Mouse (Mus musculus) forebrain, embryonic 10.5 days (tissue): ENCODE measurements around the gene Dhx9. TPM values are rescaled to one million over a fixed set of nuclear protein-coding genes. Genes with fewer than 3 reads are reported as not detected.
"Not testable (repeated sequence)": the region's sequence is repeated elsewhere in the genome, so short reads cannot be mapped to it uniquely, and the experiment has no call there.

ENCODE experiments used
- DNase-seq: peaks from one replicate; pipeline ENCODE4 v3.0.0-alpha.2; 2017; ENCODE audit warnings: low spot score; ENCODE audit errors: extremely low spot score
- H3K27ac ChIP-seq: fragments of 300-500 bp; sonication (generic); 2 replicates; pipeline ENCODE4 v1.5.1; 2016; ENCODE audit warnings: mild to moderate bottlenecking
- H3K27me3 ChIP-seq: fragments of 300-500 bp; sonication (generic); 2 replicates; pipeline ENCODE4 v1.6.1; 2016; ENCODE audit warnings: mild to moderate bottlenecking; ENCODE audit not compliant: poor library complexity, severe bottlenecking
- H3K36me3 ChIP-seq: fragments of 300-500 bp; sonication (generic); replicated peaks from 2 replicates; pipeline ENCODE4 v1.6.1; 2016; ENCODE audit warnings: mild to moderate bottlenecking, moderate library complexity
- H3K4me1 ChIP-seq: fragments of 300-500 bp; sonication (generic); 2 replicates; pipeline ENCODE4 v1.6.1; 2016
- H3K4me3 ChIP-seq: fragments of 300-500 bp; sonication (generic); 2 replicates; pipeline ENCODE4 v1.5.1; 2016; ENCODE audit warnings: mild to moderate bottlenecking, moderate library complexity
- H3K9me3 ChIP-seq: fragments of 300-500 bp; sonication (generic); 2 replicates; pipeline ENCODE4 v1.6.1; 2016; ENCODE audit warnings: mild to moderate bottlenecking, moderate library complexity
- WGBS: fragments of 180-500 bp; shearing (Covaris S2); methylation state at CpG from one replicate; pipeline ENCODE4 v1.1.7; 2016; 5-methylcytosine and 5-hydroxymethylcytosine counted together
- polyA plus RNA-seq: library from polyadenylated mRNA; unstranded; fragments of >200 nt; fragmentation: Nextera tagmentation; extraction: Ambion mirVana; gene quantifications from 2 replicates; pipeline ENCODE4 v1.2.1, GENCODE M21; 2016

Gene Dhx9
- polyA plus RNA-seq, 1 experiment from 2014 or later, result 49.5 TPM

DNA sequence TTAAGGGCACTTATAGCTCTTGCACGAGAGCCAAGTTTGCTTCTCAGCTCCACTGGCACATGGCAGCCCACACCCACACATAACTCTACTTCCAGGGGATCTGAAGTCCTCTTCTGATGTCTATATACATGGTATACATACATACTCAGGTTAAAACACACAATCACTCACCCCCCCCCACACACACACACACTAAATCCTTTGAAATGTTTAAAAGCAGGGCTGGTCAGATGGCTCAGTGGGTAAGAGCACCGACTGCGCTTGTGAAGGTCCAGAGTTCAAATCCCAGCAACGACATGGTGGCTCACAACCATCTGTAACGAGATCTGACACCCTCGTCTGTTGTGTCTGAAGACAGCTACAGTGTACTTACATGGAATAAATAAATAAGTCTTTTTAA is 75.7 kb downstream of the Dhx9 start:
- H3K27me3 ChIP-seq, result no peaks in the 10 kb centered on the region
- no peaks in the 10 kb centered on the region for H3K4me1 ChIP-seq
- no peaks in the 10 kb centered on the region for H3K9me3 ChIP-seq
- H3K4me3 ChIP-seq, result no peak overlapping the region
- no peak overlapping the region for H3K27ac ChIP-seq
- DNase-seq, result no peak
- WGBS, result 93% methylated on average over 6 of the region's 6 CpGs
- H3K36me3 ChIP-seq, result no peaks in the 10 kb centered on the region

DNA sequence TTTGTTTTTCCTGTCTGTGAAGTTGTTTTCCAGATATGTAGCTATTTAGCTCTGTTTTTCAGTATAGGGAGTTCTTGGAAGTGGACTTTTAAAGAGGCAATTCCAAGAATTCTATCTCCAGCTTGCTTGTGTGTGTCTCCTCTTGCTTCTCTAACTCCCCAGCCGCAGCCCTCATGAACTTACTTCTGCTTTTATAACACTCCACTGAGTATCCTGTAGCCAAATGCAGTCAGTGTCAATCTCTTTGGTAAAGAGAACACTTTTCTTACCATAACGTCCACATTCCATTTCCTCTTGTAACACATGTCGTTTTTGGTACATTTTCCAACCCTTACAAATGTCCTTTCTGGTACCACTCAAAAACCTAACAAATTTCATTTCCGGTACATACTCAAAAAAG is 76.5 kb downstream of the Dhx9 start:
- WGBS, result 95% methylated on average over 1 of the region's 4 CpGs
- H3K27ac ChIP-seq, H3K27me3 ChIP-seq: not testable (repeated sequence)

DNA sequence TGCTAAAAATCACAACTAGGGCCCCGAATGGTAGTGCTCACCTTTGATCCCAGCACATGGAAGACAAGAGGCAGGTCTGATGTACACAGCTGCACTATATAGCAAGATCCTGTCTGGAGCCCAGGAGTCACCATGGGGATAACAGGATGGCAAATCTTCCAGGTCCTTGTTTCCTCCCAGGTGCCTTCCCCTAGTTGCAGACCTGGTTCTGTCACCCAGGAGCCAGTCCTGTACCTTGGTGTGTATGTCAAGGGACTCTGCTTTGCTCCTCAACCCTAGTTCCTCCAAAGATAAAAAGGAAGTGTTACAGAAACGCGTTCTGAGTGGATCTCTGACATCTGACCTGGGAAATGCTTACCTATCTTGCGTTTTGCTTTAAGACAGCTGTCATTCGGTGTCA is 79.2 kb downstream of the Dhx9 start:
- H3K27me3 ChIP-seq, result not testable (repeated sequence)
- WGBS, result 87% methylated on average over 5 of the region's 5 CpGs

More for the DNA sequence above, 76.5 kb downstream of the Dhx9 start:
- H3K36me3 ChIP-seq, H3K4me1 ChIP-seq, DNase-seq, H3K9me3 ChIP-seq, H3K4me3 ChIP-seq: not testable (repeated sequence)

DNA sequence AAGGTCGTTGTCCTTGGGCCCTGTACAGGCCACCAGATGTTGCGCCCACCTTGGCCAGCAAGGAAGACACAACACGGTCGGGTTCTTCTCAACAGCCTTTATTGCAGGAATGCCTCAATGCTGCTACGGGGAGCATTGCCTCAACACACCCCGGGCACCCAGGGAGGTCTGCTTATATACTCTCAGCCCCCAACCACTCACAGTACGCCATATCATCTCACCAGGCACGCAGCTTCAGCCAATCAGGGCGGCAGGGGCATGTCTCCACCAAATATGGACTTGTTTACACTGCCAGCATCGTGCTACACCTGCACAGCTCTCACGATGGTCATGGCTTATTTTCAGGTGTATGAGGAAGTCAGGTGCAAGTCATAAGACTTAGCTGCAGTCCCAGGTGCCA is 79.8 kb downstream of the Dhx9 start:
- not testable (repeated sequence) for H3K9me3 ChIP-seq, H3K27me3 ChIP-seq, H3K4me1 ChIP-seq, H3K36me3 ChIP-seq, DNase-seq, H3K4me3 ChIP-seq, H3K27ac ChIP-seq
- 87% methylated on average over 11 of the region's 11 CpGs for WGBS

More for the DNA sequence above, 79.2 kb downstream of the Dhx9 start:
- not testable (repeated sequence) for H3K4me1 ChIP-seq, H3K27ac ChIP-seq, H3K9me3 ChIP-seq, H3K4me3 ChIP-seq, H3K36me3 ChIP-seq, DNase-seq

Other genes with a start within 250 kb of the Dhx9 start
- 23.3 and 24.1 TPM in 2 replicates for gene Lamc1, start 154.9 kb downstream of the Dhx9 start, polyA plus RNA-seq
- gene Shcbp1l, start 62.5 kb downstream of the Dhx9 start, polyA plus RNA-seq, result 0.22 and 0.37 TPM in 2 replicates
- 13.3 and 13.5 TPM in 2 replicates for gene Npl, start 62.4 kb upstream of the Dhx9 start, polyA plus RNA-seq
- 9.1 and 9.6 TPM in 2 replicates for gene Rgs8, start 165.4 kb upstream of the Dhx9 start, polyA plus RNA-seq